Mouse (Mus musculus) monocyte, adult 2 months (primary cell): Measurements from ENCODE around the gene Glrx5.

Experiments used
- DNase-seq, 2 experiments: peaks; one replicate each; pipeline ENCODE4 v3.0.0; 2022; ENCODE audit warnings: low spot score in 2 of 2, low read depth in 1 of 2

The Glrx5 gene

GRCm38 (mm10) chr12:105003715-105004114, 28.8 kb upstream of the Glrx5 start:
- DNase-seq, result no peak

DNA sequence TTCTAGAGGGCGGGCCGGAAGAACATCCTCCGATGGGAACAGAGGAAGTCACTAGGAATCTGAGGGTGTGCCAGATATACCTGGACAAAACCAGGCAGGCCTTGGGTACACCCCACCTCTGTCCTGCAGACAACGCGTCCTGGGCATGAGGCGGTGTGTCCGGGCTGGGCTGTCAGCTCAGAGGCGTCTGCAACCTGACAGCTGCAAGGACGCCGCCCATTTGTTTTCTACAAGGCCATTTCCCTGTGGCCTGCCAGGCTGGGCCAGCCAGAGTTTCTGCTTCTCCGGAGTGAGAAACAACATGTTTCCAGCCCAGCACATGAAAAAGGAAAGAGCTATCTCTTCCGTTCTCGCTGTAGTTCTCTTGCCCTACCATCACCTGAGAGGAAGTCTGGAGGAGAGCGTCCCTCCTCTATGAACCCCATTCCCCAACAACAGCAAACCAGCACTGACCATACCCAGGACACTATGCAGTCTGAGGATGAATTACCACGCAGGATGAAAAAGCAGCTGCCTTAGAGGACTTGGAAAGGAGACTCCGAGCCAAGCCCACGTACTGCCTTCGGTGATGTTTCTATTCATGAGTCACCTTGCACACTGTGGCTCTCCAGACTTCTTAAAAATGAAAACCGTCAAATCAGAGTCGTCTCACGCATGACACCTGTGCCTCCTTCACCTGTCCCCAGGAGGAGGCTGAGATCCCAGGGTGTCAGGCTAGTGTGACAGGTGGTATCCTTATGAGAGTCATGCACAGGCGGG, 27.4 kb upstream of the Glrx5 start:
- DNase-seq, result no peak

DNA sequence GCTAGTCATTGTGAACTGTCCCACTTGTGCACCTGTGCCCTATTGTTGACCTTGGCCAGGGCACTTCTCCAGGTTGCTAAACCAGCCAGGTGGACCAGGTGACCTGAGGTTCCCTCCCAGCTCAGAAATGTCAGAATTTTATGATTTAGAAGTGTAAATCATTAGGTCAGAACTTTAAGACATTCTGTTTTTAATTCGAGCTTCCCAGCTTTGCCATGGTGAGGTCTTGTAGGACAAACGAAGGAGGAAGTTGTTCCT, 26.8 kb upstream of the Glrx5 start:
- no peak for DNase-seq

- DNase-seq, result no peak
These were observed 24.3 kb upstream of the Glrx5 start for GRCm38 (mm10) chr12:105008150-105008549.

GRCm38 (mm10) chr12:105008752-105009178, 23.7 kb upstream of the Glrx5 start:
- DNase-seq, result no peak

- DNase-seq, result peak in 1 of 2 experiments; percentile 75
These were observed 22.9 kb upstream of the Glrx5 start, which contains the start of gene Syne3 for GRCm38 (mm10) chr12:105009370-105010212. Gene Syne3, minus strand, starts transcription at chr12:105009809.

GRCm38 (mm10) chr12:105010213-105010790, 22.2 kb upstream of the Glrx5 start:
- no peak for DNase-seq

- no peak for DNase-seq
These were observed 20.9 kb upstream of the Glrx5 start for GRCm38 (mm10) chr12:105011589-105011988.

DNA sequence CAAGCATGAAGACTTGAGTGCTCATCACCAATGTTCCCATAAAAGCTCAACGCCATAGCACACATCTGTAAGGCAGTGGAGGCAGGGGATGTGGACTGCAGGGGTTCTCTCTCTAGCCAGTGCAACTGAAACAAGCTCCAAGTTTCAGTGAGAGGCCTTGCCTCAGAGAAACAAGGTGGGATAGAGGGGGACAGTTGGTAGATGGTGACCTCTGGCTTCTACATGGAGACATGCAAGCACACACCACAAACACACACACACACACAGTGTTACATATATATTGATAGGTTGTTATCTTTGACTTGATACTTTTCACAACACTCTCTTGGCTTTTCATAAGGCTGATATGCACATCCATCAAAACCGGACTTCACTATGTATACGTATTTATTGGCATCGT, 20.2 kb upstream of the Glrx5 start:
- DNase-seq, result no peak

GRCm38 (mm10) chr12:105013065-105013464, 19.4 kb upstream of the Glrx5 start:
- DNase-seq, result peak; percentile 79 to 85

GRCm38 (mm10) chr12:105016199-105016598, 16.3 kb upstream of the Glrx5 start:
- DNase-seq, result no peak

DNA sequence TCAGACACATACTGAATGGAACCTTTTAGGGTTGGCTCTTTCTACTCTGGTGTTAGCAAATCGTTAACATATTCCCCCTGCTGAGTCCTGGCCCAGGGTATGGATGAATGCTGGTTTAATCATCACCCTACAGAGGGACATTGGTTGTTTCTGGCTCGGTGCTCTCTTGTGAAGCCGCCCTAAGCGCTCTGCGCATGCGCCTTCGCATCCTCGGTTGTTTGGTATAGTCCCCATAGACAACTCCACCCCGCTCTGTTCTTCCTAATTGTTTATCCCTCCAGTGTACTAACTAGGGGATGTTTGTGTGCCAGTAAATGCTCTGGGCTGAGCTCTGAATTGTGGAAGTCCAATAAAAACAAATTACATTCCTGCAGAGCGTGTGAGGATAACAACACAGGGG, 15.8 kb upstream of the Glrx5 start:
- no peak for DNase-seq

GRCm38 (mm10) chr12:105019359-105020219, 12.9 kb upstream of the Glrx5 start:
- no peak for DNase-seq

DNA sequence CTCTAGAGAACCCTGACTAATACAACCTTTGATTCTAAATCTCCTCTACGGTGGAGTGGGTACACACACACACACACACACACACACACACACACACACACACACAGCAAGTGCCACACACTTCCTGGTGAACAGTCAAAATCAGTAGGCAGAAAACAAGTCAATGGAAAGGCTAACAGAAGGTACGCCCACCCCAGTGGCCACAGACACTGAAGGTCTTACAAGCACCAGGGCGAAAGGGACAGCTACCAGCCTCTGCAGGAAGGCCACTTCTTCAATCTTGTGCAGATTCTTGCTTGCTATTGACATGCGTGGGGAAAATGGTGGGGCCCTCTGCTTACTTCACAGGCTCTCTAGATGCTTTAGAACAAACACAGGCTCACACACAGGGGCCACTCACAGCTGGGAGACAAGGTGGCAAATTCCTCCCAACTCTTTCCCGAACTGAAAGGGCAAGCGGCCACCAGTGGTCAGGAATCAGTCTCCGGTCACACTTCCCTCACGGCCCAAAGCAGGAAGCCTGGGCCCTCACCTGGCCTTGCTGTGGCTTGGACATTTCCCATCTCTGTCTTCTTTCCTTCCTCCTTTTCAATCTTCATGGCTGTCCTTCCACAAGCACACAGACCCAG, 10.9 kb upstream of the Glrx5 start:
- no peak for DNase-seq

- DNase-seq, result no peak
These were observed 10.3 kb upstream of the Glrx5 start for GRCm38 (mm10) chr12:105022141-105022540.

- no peak for DNase-seq
These were observed 9.7 kb upstream of the Glrx5 start for GRCm38 (mm10) chr12:105022776-105023175.

DNA sequence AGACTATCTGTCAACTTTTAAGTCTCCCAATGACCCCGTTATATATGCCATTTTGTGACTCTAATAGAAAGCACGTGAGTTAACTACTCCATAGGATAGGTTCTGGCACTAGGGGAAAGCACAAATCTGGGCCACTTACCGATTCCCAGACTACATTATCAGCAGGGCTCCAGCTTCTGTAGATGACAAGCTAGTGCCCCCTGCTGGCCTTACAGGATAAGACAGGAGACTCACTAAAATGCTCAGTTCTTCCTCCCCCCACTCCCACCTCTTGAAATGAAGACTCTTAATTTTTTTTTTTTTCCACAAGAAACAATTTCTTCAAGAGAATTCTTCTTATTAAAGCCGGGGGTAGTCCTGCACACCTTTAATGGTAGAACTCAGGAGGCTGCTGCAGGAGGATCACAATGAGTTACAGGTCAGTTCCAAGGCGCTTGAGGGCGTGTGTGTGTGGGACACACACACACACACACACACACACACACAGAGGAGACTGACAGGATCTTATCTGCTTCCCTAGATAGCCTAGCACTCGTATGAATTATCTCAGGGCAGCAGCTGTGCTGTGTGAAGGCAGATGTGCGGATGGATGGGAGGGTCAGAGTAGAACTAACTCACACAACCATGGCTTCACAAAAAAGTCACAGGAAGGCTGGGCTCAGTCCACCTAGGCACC, 7.1 kb upstream of the Glrx5 start:
- no peak for DNase-seq

GRCm38 (mm10) chr12:105025947-105026586, 6.4 kb upstream of the Glrx5 start:
- DNase-seq, result no peak

DNA sequence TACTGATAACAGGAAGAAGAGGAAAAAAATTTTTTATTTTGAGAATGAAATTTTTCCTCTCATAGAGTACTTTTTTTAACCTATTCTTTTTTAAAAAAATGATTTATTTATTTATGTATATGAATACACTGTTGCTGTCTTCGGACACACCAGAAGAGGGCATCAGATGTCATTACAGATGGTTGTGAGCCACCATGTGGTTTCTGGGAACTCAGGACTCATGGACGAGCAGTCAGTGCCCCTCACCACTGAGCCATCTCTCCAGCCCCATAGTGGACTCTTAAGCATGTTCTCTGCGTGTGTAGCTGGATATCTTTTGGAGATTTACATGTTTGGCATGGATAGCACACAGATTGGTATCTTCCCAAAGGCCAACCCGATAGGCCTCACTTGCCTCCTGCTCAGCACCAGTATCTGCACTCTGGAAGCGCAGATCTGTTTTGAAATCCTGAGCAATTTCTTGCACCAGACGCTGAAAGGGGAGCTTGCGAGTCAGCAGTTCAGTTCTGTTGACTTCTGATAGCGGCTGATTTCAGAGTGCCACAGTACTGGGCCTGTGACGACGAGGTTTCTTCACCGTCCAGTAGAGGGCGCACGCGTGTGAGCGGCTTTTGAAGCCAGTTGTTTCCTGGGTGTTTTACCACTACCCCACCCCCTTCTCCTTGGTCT, 5.0 kb upstream of the Glrx5 start:
- peak; percentile 71 to 82 for DNase-seq
